Mouse (Mus musculus): ENCODE data around the gene Acp5. TPM values are rescaled to one million over a fixed set of nuclear protein-coding genes. Genes with fewer than 3 reads are reported as not detected.

The Acp5 gene
- total RNA-seq, 2 experiments from 2014 or later: 1.8 to 2.8 TPM

- peak; percentile 85 to 91 for DNase-seq
- intact Hi-C loops (cut with DNase I): loop anchor here (1.0 kb wide), 2 partner anchors 47 to 77 kb away; no protein-coding TSS in a partner anchor
These were observed 7.9 kb upstream of the Acp5 start for GRCm38 (mm10) chr9:22143108-22144037.

- intact Hi-C loops (cut with DNase I): no loop called here
- DNase-seq: no peak
These were observed 4.2 kb upstream of the Acp5 start for GRCm38 (mm10) chr9:22139746-22140145.

- intact Hi-C loops (cut with DNase I): no loop called here
- peak in 1 of 2 experiments; percentile 51 for DNase-seq
These were observed 3.0 kb upstream of the Acp5 start for GRCm38 (mm10) chr9:22138480-22138879.

GRCm38 (mm10) chr9:22136765-22137547, 1.4 kb upstream of the Acp5 start:
- no peak for DNase-seq
- intact Hi-C loops (cut with DNase I): no loop called here

GRCm38 (mm10) chr9:22134988-22135643, 395 bp downstream of the Acp5 start:
- intact Hi-C loops (cut with DNase I): no loop called here
- DNase-seq: no peak

GRCm38 (mm10) chr9:22134246-22134890, 1.1 kb downstream of the Acp5 start:
- intact Hi-C loops (cut with DNase I): no loop called here
- DNase-seq: no peak

GRCm38 (mm10) chr9:22132220-22132619, 3.3 kb downstream of the Acp5 start:
- intact Hi-C loops (cut with DNase I): no loop called here
- no peak for DNase-seq

GRCm38 (mm10) chr9:22131226-22131981, 4.1 kb downstream of the Acp5 start:
- intact Hi-C loops (cut with DNase I): no loop called here
- DNase-seq: peak; percentile 30 to 31

- intact Hi-C loops (cut with DNase I): no loop called here
- DNase-seq: no peak
These were observed 10.1 kb downstream of the Acp5 start for GRCm38 (mm10) chr9:22125246-22126027.

- intact Hi-C loops (cut with DNase I): no loop called here
These were observed 11.3 kb downstream of the Acp5 start for GRCm38 (mm10) chr9:22124169-22124568.

GRCm38 (mm10) chr9:22123069-22123609, 12.4 kb downstream of the Acp5 start:
- intact Hi-C loops (cut with DNase I): no loop called here
- DNase-seq: no peak

More at GRCm38 (mm10) chr9:22124169-22124568, 11.3 kb downstream of the Acp5 start:
- no peak for DNase-seq

- DNase-seq: no peak
- intact Hi-C loops (cut with DNase I): no loop called here
These were observed 13.5 kb downstream of the Acp5 start for GRCm38 (mm10) chr9:22122005-22122404.

GRCm38 (mm10) chr9:22121545-22121944, 14.0 kb downstream of the Acp5 start:
- no peak for DNase-seq
- intact Hi-C loops (cut with DNase I): no loop called here

- DNase-seq: no peak
- intact Hi-C loops (cut with DNase I): no loop called here
These were observed 16.0 kb downstream of the Acp5 start for GRCm38 (mm10) chr9:22119543-22119942.

GRCm38 (mm10) chr9:22117754-22118456, 17.6 kb downstream of the Acp5 start:
- peak; percentile 40 to 69 for DNase-seq
- intact Hi-C loops (cut with DNase I): loop anchor here (2.0 kb wide), 1 partner anchor 21 kb away; no protein-coding TSS in a partner anchor

GRCm38 (mm10) chr9:22116740-22117426, 18.6 kb downstream of the Acp5 start, which contains the start of gene Elof1:
Gene Elof1, minus strand, starts transcription at chr9:22117172.
- intact Hi-C loops (cut with DNase I): loop anchor here (2.0 kb wide), 1 partner anchor 20 kb away; no protein-coding TSS in a partner anchor

GRCm38 (mm10) chr9:22116086-22116485, 19.4 kb downstream of the Acp5 start:
- no peak for DNase-seq
- intact Hi-C loops (cut with DNase I): loop anchor here (2.0 kb wide), 1 partner anchor 19 kb away; no protein-coding TSS in a partner anchor

More at GRCm38 (mm10) chr9:22116740-22117426, 18.6 kb downstream of the Acp5 start, which contains the start of gene Elof1:
- peak; percentile 94 to 95 for DNase-seq

All from heart, postnatal 10 days (tissue).